Mouse (Mus musculus): ENCODE results near the gene Nucks1.

Gene Nucks1

DNA sequence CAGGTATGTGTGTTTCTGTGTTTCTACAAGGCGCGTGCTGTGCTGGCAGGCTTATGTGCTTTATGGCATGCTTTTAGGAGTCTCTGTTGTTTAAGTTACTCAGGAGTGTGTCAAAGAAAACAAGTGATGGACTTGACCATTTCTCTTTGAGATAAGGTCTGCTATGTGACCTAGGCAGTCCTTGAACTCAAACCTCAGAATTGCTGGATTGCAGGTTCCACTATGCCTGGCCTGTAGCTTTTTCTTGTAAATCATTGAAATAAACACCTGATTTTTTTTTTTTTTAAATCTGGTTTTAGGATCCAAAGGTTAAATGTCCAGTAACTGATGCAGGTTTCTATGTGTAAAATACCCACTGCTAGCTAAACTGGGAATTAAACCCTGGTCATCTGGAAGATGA, 8.7 kb downstream of the Nucks1 start:
- DNase-seq (ENCODE audit: low spot score): no peak

DNA sequence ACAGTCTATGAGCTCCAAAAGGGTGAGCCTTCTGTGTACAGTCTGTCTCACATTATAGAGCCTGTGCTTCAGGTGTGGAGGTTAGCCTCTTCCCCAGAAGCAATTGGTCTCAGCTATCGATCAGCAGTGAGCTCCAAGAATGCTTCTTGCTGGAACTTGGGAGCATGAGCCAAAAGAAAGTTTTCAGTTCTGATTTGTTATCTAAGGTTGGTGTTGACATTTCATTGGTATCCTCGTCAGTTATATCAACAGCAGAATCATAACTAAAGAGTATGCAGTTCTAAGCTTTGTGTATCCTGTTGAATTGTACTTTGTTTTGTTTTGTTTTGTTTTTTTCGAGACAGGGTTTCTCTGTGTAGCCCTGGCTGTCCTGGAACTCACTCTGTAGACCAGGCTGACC, 11.8 kb downstream of the Nucks1 start:
- DNase-seq (ENCODE audit: low spot score): no peak

DNA sequence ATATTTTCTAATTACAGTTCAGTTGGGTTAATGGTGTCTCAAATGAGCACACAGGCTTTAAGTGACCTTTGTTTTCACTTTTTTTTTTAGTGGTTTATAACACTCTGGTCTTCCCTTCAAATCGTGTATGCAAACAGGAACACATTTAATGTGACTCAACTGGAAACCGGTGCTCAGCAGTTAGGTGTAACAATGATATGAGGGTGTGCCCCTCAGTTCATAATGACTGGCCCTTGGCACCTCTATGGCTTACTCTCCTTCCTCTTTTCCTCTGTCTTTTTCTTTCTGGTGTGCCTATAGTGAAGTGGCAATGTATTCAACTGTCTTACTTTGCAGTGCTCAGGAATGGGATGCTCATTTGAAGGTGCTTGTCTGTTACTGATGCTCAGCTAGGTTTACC, 23.1 kb downstream of the Nucks1 start:
- DNase-seq (ENCODE audit: low spot score): no peak

DNA sequence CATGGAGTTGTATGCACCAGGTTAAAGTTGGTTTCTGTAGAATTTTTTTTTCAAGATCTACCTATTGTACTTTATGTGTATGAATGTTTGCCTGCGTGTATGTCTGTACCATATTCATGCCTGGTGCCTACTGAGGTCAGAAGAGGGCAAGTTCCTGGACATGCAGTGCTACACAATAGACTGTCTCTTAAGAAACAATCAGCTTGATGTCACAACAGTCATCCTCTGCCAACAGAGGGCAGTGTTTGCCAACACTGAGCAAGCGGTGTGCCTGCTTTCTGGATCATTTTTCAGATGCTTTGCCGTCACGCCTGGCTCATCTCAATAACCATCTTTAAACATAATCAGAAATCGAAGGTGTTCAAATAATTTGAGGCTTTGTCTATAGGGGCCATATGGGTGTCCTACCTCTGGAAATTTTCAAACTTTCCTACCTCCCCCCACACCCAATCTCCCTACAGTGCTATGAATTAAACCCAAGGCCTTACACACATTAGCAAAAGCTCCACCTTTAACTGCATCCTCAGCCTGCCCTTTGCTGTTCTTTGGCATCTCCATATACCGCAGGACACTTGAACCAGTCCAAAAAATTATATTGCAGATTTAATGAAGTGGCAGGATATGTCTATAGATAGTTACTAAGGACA, 27.4 kb downstream of the Nucks1 start:
- peak; percentile 35 for DNase-seq (ENCODE audit: low spot score)

DNA sequence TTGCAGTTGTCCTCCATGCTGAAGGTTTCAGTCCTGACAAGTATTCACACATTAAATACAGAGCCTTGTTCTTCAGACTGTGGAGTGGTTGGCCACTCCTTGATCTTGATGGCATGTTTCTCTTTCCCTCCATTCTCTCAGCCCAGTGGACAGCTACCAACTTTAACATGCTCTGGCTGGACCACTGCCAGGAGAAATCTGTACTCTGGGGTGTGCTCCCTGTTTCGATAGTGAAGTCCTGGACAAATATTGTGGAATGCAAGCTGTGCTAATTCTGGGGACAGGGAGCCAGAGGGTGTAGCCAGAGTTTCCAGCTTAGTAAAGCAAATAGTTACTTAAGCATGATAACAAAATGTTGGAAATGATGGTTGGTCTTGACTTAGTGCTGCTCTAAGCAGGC, 28.5 kb downstream of the Nucks1 start:
- DNase-seq (ENCODE audit: low spot score): no peak

DNA sequence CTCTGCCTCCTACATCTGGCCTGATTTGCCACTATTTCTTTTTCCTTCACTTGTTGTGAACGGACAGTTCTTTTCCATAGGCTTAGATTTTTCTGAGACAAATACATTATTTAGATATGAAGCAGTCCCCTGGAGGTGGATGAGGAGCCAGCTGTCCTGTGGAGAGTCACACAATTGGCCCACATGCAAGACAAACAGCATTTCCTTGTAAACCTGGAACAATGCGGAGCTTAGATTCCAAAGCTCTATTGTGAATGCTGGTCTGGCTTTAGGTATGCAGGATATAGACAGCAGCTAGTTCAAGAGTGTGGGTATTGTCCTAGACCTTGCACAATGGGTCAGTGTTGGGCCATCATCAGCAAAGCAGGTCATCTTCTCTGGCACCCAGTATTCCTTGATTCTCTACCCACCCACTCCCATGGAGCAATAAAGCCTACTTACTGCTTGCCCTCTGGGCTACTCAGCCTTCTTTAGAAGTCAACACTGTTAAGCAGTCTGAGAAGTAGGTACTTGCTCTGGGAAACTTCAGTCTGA, 30.4 kb downstream of the Nucks1 start:
- DNase-seq (ENCODE audit: low spot score): no peak

DNA sequence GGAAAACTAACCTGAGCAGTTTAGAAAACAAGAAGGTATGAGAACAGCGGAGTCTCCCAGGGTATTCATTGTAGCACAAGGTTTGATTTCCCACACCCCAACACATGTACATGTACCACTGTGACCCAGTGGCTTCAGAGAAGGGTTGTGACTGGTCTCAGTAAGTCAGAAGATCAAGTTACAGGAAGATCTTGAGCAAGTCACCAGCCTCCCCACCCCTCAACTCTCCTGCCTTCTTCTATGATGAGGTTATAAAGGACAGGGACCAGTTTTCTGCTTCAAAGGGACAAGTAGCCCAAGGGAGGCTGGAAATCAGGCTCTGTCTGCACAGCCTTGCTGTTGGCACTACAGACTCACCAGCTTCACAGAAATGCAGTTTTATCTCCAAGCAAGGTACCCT, 31.2 kb downstream of the Nucks1 start:
- no peak for DNase-seq (ENCODE audit: low spot score)

DNA sequence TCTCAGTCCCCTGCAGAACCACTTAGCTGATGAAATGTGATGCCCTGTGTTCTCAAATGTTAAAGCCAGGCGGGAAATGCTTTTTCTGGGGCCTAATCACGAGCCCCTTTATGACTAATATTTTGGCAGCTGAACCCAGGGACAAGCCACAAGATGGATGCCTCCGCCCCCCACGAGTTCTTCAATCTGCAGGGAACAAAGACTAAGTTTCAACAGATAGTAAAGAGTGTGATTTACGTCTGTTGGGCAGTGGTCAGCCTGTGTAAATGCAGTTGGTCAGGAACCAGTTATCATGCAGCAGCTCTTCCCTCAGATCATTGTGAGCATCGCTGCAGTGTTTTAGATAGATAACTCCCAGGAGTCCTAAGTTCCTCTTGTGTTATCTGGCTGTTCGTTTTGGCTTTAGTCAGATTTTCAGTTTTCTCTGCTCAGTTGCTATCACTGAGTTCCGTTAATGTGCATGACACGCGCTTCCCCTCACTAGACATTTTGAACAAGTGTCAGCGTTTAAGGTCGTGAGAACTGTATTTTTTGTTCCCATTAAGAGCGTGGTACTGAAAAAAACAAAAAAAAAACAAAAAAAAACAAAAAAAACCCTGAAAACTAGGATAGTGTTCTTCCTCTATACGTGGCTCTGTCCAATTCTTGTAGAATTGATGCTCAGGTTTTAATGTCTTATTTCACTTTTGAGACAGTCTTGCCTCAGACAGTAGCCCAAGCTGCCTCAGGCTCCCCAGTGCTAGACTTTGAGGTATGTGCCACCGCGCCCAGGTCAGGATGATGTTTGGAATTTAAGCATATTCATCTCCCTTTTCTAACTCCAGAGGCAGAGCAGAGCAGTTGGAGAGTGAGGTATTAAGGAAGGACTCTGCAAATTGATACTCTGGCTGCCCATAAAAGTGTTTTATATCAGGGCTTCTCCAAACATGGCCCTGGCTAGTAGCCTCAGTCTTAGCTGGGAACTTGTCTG, 32.6 kb downstream of the Nucks1 start:
- DNase-seq (ENCODE audit: low spot score): peak; percentile 9

DNA sequence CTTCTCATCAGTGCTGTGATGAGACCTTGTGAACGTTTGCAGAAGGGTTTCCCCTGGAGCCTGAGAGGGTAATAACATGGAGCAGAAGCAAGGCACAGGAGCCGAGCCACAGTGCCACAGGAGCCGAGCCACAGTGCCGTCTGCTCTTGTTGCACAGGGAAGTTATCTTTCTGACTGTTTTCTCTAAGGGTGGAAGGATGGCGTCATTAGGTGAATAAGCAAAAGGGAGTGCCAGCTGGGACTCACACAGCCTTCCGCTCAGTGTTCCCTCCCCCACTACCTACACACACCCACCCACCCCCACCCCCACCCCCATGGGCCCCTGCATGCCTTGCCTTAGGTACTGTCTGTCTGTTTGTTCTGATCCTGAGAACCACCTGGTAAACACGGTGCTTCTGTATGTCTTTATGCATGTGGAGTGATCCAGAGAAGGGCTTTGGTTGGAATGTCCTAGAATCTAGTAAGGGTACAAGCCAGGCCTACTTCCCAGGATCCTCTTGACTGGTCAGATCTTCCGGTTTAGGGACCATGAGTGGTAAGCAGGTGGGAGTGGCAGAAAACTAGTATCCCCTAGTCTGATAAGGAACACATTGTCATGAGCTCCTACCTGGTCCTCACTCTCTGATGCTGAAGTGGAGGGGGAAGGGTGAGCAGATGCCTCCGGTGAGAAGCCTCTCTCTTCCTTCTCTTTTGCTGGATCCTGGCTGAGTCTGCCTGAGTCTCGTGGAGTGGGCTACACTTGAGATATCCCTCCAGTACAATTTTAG, 35.5 kb downstream of the Nucks1 start:
- DNase-seq (ENCODE audit: low spot score): no peak

DNA sequence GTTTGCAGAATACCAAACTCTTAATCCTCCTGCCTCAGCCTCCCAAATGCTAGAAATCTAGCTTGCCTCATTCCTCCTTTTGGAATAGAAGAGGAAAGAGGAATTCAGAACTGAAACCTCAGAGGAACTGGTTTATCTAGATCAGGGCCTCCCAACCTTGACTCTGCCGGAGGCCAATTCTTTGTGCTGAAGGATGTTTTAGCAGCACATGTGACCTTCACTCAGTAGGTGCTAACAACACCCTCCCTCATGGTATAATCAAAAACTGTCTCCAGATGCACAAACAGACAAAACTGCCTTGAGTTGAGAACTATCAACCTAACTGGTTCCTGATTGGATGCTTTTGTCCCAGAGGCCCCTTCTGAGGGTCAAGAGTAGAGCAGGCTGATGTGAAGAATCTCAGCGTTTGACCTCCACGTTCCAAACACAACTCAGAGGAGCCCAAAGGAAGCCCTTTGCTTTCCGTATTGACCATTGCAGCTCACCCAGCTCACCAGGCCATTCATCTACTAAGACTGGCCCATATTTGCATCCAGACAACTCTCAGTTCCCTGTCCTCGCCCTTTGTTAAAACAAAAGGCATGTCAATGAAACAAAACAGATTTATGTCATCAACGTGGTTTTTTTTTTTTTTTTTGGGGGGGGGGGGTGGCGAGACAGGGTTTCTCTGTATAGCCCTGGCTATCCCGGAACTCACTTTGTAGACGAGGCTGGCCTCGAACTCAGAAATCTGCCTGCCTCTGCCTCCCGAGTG, 36.3 kb downstream of the Nucks1 start:
- no peak for DNase-seq (ENCODE audit: low spot score)

DNA sequence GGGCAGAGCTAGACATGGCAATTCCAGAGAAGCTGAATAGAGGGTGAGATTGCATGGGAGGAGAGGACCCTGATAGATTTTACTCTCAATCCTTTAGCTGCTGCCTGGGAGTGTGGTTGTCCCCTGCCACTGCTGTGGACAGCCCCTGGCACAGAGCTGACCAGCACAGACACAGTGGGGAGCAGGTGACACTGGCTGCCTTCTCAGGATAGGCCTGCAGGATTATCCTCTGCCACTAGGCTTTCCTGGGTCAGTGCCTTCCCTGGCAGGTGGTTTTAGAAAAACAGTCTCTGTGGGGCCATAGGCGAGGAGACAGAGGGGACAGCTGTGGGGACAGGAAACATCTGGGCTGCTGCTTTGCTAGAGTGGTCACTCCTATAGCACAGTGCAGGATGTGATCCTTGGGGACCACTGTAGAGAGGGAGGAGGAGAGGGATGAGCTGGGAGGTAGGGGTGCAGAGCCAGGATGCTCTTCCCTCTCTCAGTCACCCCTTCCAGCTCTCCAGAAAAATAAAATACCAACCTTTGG, 37.7 kb downstream of the Nucks1 start:
- no peak for DNase-seq (ENCODE audit: low spot score)

DNA sequence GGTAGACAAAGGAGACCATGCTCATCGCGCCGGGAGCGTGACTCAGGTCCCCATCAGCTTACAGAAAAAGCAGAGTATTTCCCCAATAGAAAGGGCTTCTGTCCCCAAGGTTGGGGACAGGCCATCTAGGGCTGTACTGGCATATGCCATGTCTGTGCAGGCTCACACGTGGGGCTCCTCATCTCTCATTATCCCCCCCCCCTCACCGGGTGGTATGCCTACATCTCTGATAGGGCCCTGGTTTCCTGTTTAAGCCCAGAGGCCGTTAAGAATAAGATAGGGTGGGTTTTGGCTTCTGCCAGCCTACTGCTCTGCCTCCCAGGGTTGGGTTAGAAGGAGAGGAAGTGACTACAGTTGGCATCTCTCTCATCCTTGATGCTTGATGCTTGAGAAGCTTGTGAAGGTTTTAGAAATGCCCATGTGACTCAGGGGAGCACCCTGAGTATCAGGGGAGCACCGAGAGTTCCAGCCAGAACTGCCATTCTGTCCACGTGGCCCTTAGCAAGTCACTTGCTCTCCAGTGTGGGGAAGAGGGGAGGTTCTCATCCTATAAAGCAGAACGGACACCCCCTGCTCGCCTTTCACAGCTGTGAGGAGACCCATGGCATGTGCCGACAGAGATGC, 44.0 kb downstream of the Nucks1 start:
- DNase-seq (ENCODE audit: low spot score): no peak

DNA sequence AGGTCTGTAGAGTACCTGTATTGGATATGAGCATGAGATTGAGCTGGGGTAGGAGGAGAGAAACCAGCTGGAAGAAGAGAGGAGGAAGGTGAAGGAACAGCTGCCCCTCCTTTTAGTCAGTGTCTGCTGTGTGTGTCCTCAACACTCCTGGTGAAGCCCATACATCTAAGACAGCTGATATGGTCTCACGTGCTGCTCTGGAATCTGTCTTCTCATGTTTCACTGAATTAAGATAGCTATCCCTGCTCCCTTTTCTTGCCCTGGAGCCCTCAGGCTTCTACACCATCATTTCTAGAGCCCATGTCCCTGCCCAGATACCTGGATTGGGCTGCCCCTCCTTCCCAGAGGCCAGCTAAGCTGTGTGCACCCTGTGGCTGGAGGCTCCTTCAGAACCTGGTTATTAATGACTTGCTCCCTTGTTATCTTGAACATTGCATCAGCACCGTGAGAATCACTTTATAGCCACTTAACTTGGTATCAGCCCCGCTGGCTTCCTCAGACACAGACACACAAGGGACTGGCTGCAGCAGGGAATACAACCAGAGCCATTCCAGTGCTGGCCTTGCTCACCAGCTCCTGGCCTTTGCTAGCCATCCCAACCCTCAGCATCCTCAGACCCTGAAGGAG, 44.9 kb downstream of the Nucks1 start:
- no peak for DNase-seq (ENCODE audit: low spot score)

DNA sequence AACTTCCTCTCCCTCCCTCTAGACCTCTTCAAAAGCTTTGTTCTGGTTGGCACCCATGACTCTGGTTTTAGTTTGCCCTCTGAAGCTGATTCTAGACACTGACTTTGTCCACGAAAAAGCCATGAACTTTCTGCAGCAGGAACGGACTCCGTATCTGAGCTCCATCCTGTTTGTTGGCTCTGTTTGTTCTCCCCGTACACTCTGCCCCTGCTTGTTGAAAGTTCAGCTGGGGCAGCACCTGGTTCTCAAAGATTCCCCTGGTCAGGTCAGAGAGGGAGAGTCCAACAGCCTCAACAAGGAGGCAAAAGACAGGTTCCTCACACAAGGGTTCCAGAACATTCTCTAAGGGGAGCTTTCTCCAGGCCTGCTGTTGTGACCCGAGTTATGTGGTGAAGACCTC, 47.1 kb downstream of the Nucks1 start:
- no peak for DNase-seq (ENCODE audit: low spot score)

DNA sequence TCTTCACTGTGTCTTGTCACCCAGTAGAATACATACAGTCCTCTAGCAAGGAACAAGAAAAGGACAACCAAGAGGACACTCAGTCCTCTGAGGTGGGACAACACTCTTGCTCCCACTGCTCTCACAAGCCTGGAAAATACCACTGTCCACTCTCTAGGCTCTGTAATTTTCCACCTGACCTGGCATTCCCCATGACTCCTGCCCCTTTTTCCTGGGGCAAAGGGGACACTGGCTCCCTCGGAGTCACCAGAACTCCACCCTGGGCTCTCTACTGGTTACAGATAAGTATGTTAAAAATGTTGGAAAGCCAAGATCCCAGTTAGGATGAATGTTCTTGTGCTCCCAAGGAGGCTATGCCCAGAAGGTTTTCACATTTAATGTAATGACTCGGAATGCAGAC, 50.7 kb downstream of the Nucks1 start:
- no peak for DNase-seq (ENCODE audit: low spot score)

DNA sequence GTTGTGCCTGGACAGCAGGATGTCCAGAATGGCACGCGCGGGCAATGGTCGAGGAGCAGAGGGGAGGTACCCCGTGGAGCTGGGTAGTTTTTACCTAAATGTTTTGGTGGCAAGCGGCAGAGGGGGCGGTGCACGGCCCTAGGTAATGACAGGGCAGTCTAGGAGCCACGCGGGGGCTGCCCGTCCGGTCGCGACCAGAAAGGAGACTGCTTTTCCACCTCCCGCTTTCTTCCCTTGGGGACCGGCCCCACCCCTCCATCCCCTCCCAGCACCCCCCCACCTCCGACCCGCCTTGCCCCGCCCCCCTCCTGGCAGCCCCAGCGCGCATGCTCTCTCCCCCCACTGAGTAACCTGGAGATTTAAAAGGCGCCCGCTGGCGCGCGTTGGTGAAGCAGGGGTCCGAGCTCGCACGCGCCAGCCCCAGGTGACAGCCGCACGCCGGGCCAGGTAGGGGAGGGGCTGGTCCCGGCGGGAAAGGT, 52.3 kb downstream of the Nucks1 start, which contains the start of gene Slc45a3:
Gene Slc45a3, plus strand, starts transcription at position 362 of the 479 bp plus-strand sequence.
- no peak for DNase-seq (ENCODE audit: low spot score)

DNA sequence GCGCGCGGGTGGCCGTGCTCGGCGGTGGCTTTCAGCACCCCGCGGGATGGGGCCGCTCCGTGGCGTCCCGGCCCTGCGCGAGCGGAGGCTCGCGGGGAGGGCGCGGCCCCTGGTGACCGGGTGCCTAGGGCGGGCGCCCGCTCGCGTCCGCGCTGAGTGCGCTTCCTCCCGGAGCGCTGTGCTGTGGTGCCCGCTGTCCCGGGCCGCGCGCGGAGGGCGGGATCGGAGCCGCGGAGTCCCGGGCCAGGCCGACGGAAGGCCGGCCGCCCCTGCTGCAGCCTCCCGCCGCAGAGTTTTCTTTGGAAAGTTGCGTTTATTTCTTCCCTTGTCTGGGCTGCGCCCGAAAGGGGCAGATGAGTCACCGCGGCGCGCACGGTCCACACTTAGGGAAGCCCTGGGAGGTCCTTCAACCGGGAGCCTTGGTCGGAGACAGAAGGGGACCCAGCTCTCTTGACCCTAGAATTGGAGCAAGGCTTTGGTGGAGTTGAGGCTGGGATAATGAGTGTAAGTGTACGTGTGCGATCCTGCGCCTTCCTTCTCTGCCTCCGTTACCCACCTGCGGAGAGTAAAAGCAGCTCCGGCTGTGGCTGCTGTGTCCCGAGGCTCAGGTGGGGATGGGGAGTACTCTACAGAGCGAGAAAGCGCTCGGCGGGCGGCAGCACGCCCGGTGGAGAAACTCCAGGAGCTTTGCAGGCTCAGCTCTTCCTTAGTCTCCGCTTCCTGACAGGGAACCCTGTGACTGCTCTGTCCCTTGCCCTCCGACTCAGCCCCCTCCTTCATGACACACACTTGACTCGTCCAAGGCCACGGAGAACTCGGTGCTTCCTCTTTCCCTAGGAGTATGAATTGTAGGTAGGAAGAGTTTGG, 53.0 kb downstream of the Nucks1 start:
- DNase-seq (ENCODE audit: low spot score): no peak

DNA sequence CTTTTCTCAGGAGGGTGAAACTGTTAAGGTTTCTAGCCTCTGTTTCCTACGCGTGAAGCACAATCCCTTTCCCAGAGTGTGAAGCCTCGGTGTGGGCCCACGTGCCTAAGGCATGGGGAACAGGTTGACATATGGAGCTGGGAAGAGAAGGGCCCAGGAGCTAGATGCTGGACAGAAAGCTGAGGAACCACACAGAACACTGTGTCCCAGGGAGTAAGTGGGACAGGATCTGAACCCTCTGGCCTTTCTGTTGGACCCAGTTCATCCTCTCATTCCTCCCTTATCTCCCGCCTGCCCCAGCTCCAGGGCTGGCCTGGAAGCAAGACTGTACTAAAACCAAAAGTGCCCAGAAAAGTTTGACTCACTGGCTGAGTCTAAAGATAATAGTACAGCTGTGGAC, 53.8 kb downstream of the Nucks1 start:
- DNase-seq (ENCODE audit: low spot score): no peak

DNA sequence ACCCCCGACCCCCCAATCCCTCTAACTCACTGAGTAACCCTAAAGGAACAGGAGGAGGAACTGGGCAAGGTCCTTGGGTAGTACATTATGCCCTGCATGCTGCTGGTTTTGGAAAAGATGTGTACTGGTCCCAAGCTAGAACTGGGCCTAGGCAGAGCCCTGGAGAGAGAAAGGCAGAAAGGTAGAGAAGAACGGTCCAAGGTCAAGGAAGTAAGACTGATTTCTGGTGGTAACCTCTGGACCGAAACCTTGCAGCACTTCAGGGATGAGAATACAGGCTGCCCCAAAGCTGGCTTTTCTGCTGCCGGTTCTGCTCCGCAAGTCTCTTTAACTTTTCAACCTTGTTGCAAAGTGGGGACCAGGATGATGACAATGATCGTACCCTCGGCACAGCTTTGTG, 54.2 kb downstream of the Nucks1 start:
- no peak for DNase-seq (ENCODE audit: low spot score)

Measured in c-Kit-positive CD71-positive TER-119-positive erythroid progenitor cells, embryonic 14.5 days (primary cell).